Mouse (Mus musculus) brain, embryonic 14.5 days (tissue): Measurements from ENCODE around the gene Ccl26.

Source experiments
- CTCF ChIP-seq: fragments of 200-500 bp; IDR thresholded peaks from 2 replicates; pipeline ENCODE4 v1.5.1; 2012; ENCODE audit warnings: inconsistent platforms, mild to moderate bottlenecking, moderate library complexity, borderline replicate concordance; ENCODE audit not compliant: insufficient read depth, insufficient read length; ENCODE audit errors: extremely low read depth
- POLR2A ChIP-seq: fragments of 200-500 bp; IDR thresholded peaks from 2 replicates; pipeline ENCODE4 v1.6.1; 2012; ENCODE audit warnings: mild to moderate bottlenecking, inconsistent platforms, borderline replicate concordance; ENCODE audit not compliant: poor library complexity, insufficient read depth, insufficient read length, severe bottlenecking; ENCODE audit errors: extremely low read depth

DNA sequence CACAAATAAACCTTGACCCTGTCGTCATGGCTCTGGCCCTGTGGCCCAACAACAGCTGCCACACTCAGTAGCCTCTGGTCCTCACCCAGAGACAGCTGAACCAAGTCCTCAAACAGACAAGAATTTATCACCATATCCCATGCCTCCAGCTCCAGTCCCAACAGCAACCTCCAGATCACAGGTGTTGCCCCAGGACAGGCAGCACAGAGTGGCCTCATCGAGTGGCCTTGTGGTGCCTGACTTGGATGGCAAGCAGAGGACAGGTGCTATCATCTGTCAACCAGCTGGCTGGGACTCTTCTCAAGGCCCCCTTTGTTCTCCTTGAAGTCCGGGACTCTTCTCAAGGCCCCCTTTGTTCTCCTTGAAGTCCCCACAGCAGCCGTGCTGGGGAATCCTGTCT lies 50.2 kb downstream of the Ccl26 start:
- TF ChIP-seq CTCF (no peak), POLR2A (no peak)
